Mouse (Mus musculus): ENCODE measurements at regions not wholly inside any gene's neighbourhood (a gene's known extent, or its start where the extent isn't known, plus 50 kb on each side); places are given as distances from the start of the nearest gene placed in this dataset.

DNA sequence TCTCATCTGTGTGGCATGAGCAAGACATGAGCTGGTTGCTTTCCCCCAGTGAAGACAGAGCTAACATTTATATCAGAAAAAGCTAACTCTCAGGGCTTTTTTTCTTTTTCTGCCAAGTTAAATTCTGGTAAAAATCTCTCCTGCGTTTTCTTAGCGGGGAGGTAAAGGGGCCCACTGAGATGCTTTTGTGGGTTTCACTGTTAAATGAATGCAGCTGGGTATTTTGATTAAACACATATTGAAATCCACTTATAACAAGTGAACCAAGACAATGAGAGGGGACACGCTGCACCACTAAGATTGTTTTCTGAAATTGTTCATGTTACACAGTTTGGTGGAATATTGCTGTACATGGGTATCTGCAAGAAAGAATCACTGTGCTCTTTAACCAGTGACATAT is 149.0 kb downstream of the Cmpk2 start:
- Histone ChIP-seq H3K4me1 (ENCODE audit: insufficient read depth) (no peaks in the 10 kb centered on the region), H3K27ac (ENCODE audit: low read depth) (no peak overlapping the region), H3K9me3 (ENCODE audit: low read depth, low read length) (no peaks in the 10 kb centered on the region), H3K27me3 (ENCODE audit: insufficient read depth, low read length) (no peaks in the 10 kb centered on the region), H3K9ac (no peak overlapping the region), H3K4me2 (no peak overlapping the region), H3K4me3 (ENCODE audit: low read depth, low read length) (no peak overlapping the region), H3K36me3 (ENCODE audit: insufficient read depth) (no peaks in the 10 kb centered on the region)
- no peak for ATAC-seq (ENCODE audit: insufficient read depth)
- no peak for DNase-seq
- WGBS: 81% methylated on average over 3 of the region's 3 CpGs
- TF ChIP-seq CTCF (IDR thresholded peaks at IDR 0.05; ENCODE audit: low read depth): no peak

GRCm38 (mm10) chr12:26613086-26613705 is 144.2 kb downstream of the Cmpk2 start:
- H3K9me3 ChIP-seq (ENCODE audit: low read depth, low read length): no peaks in the 10 kb centered on the region
- no peak for TF ChIP-seq CTCF (IDR thresholded peaks at IDR 0.05; ENCODE audit: low read depth)
- H3K4me3 ChIP-seq (ENCODE audit: low read depth, low read length): no peak overlapping the region
- DNase-seq (no peak), ATAC-seq (ENCODE audit: insufficient read depth) (no peak)
- no peaks in the 10 kb centered on the region for H3K27me3 ChIP-seq (ENCODE audit: insufficient read depth, low read length)
- H3K4me2 ChIP-seq: no peak overlapping the region
- WGBS: 64% methylated on average over 11 of the region's 11 CpGs
- no peak overlapping the region for H3K27ac ChIP-seq (ENCODE audit: low read depth)
- H3K9ac ChIP-seq: no peak overlapping the region
- no peaks in the 10 kb centered on the region for H3K36me3 ChIP-seq (ENCODE audit: insufficient read depth)
- no peaks in the 10 kb centered on the region for H3K4me1 ChIP-seq (ENCODE audit: insufficient read depth)

- no peaks in the 10 kb centered on the region for H3K36me3 ChIP-seq (ENCODE audit: insufficient read depth)
- H3K4me3 ChIP-seq (ENCODE audit: low read depth, low read length): no peak overlapping the region
- TF ChIP-seq CTCF (IDR thresholded peaks at IDR 0.05; ENCODE audit: low read depth): no peak
- H3K4me1 ChIP-seq (ENCODE audit: insufficient read depth): no peaks in the 10 kb centered on the region
- DNase-seq (no peak), ATAC-seq (ENCODE audit: insufficient read depth) (no peak)
- no peaks in the 10 kb centered on the region for H3K27me3 ChIP-seq (ENCODE audit: insufficient read depth, low read length)
- no peak overlapping the region for H3K27ac ChIP-seq (ENCODE audit: low read depth)
- H3K9ac ChIP-seq: no peak overlapping the region
- no peaks in the 10 kb centered on the region for H3K9me3 ChIP-seq (ENCODE audit: low read depth, low read length)
- H3K4me2 ChIP-seq: no peak overlapping the region
- WGBS: 80% methylated on average over 3 of the region's 3 CpGs
Measured at GRCm38 (mm10) chr12:26610079-26610478, 141.1 kb downstream of the Cmpk2 start.

DNA sequence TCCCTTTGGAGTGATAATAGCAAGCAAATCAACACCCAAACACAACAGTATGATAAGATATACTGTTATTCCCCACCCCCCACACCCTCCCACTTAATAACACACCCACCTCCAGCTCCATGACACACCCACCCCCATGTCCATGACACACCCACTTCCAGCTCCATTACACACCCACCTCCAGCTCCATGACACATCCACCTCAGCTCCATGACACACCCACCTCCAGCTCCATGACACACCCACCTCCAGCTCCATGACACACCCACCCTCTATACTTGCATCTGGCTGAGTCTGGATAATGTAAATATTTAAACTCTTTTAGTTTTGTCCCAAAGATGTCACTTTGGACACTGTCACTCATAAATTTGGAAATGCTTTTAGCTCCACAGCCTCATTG is 129.5 kb downstream of the Cmpk2 start:
- ATAC-seq (ENCODE audit: insufficient read depth) (no peak), DNase-seq (no peak)

GRCm38 (mm10) chr12:26592125-26592524 is 123.1 kb downstream of the Cmpk2 start:
- ATAC-seq (ENCODE audit: insufficient read depth): no peak
- no peak for DNase-seq
- Histone ChIP-seq H3K9ac (no peak overlapping the region), H3K36me3 (ENCODE audit: insufficient read depth) (no peaks in the 10 kb centered on the region), H3K9me3 (ENCODE audit: low read depth, low read length) (no peaks in the 10 kb centered on the region), H3K4me2 (no peak overlapping the region), H3K4me3 (ENCODE audit: low read depth, low read length) (no peak overlapping the region), H3K4me1 (ENCODE audit: insufficient read depth) (no peaks in the 10 kb centered on the region), H3K27ac (ENCODE audit: low read depth) (no peak overlapping the region), H3K27me3 (ENCODE audit: insufficient read depth, low read length) (no peaks in the 10 kb centered on the region)
- TF ChIP-seq CTCF (IDR thresholded peaks at IDR 0.05; ENCODE audit: low read depth): no peak

More for the DNA sequence above, 129.5 kb downstream of the Cmpk2 start:
- no peak overlapping the region for H3K4me2 ChIP-seq
- no peak for TF ChIP-seq CTCF (IDR thresholded peaks at IDR 0.05; ENCODE audit: low read depth)
- H3K9ac ChIP-seq: no peak overlapping the region
- no peak overlapping the region for H3K27ac ChIP-seq (ENCODE audit: low read depth)
- H3K4me1 ChIP-seq (ENCODE audit: insufficient read depth): no peaks in the 10 kb centered on the region
- H3K27me3 ChIP-seq (ENCODE audit: insufficient read depth, low read length): no peaks in the 10 kb centered on the region
- H3K36me3 ChIP-seq (ENCODE audit: insufficient read depth): no peaks in the 10 kb centered on the region
- no peak overlapping the region for H3K4me3 ChIP-seq (ENCODE audit: low read depth, low read length)
- no peaks in the 10 kb centered on the region for H3K9me3 ChIP-seq (ENCODE audit: low read depth, low read length)

GRCm38 (mm10) chr12:26589091-26589490 is 120.1 kb downstream of the Cmpk2 start:
- no peak for DNase-seq

DNA sequence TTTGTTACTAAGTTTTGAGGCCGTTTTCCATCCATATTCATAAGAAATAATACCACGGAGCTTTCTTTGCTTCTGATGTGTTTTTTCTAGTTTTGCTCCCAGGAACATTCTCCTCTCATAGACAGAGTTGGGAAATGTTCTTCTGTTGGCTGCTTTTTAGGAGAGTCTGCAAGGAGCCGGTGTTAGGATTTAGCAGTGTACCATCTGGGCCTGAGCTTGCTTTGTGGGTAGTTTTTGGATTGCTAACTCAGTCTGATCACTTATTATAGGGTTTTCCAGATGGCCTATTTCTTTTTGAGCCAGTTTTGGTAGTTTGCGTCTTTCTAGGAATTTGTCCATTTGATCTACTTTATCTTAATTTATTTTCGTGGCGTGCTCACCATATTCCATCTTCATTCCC is 108.4 kb downstream of the Cmpk2 start:
- no peak for TF ChIP-seq CTCF (IDR thresholded peaks at IDR 0.05; ENCODE audit: low read depth)
- no peak for ATAC-seq (ENCODE audit: insufficient read depth)
- Histone ChIP-seq H3K4me2 (no peak overlapping the region), H3K27me3 (ENCODE audit: insufficient read depth, low read length) (no peaks in the 10 kb centered on the region), H3K9me3 (ENCODE audit: low read depth, low read length) (no peaks in the 10 kb centered on the region), H3K4me3 (ENCODE audit: low read depth, low read length) (no peak overlapping the region), H3K4me1 (ENCODE audit: insufficient read depth) (no peaks in the 10 kb centered on the region), H3K9ac (no peak overlapping the region), H3K36me3 (ENCODE audit: insufficient read depth) (no peaks in the 10 kb centered on the region), H3K27ac (ENCODE audit: low read depth) (no peak overlapping the region)
- WGBS: 82% methylated on average over 6 of the region's 6 CpGs
- no peak for DNase-seq

More at GRCm38 (mm10) chr12:26589091-26589490, 120.1 kb downstream of the Cmpk2 start:
- H3K4me3 ChIP-seq (ENCODE audit: low read depth, low read length): no peak overlapping the region
- no peaks in the 10 kb centered on the region for H3K9me3 ChIP-seq (ENCODE audit: low read depth, low read length)
- no peaks in the 10 kb centered on the region for H3K36me3 ChIP-seq (ENCODE audit: insufficient read depth)
- H3K4me1 ChIP-seq (ENCODE audit: insufficient read depth): no peaks in the 10 kb centered on the region
- H3K27me3 ChIP-seq (ENCODE audit: insufficient read depth, low read length): no peaks in the 10 kb centered on the region
- H3K27ac ChIP-seq (ENCODE audit: low read depth): no peak overlapping the region
- no peak for TF ChIP-seq CTCF (IDR thresholded peaks at IDR 0.05; ENCODE audit: low read depth)
- no peak overlapping the region for H3K4me2 ChIP-seq
- H3K9ac ChIP-seq: no peak overlapping the region
- ATAC-seq (ENCODE audit: insufficient read depth): no peak

DNA sequence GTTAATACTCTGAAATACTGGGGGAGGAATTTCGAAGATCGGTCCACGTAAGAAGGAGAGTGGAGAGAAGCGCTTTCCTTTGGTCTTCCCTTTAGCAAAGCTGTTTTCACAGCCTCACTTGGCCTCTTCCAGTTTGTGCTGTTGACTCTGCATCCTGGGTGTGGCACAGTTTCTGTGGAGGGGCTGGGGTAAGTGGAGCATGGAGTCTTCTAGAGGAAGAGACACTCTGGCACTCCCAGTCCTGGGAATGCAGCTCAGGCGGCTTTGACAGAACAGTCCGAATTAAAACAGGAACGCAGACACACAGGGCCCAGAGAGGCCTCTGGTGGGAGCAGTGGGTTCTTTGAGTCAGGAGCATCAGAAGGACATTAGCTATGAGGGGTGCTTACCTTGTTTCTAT is 102.6 kb downstream of the Cmpk2 start:
- Histone ChIP-seq H3K4me2 (no peak overlapping the region), H3K27me3 (ENCODE audit: insufficient read depth, low read length) (no peaks in the 10 kb centered on the region), H3K9ac (no peak overlapping the region), H3K9me3 (ENCODE audit: low read depth, low read length) (no peaks in the 10 kb centered on the region), H3K36me3 (ENCODE audit: insufficient read depth) (no peaks in the 10 kb centered on the region), H3K4me1 (ENCODE audit: insufficient read depth) (no peaks in the 10 kb centered on the region), H3K4me3 (ENCODE audit: low read depth, low read length) (no peak overlapping the region), H3K27ac (ENCODE audit: low read depth) (no peak overlapping the region)
- ATAC-seq (ENCODE audit: insufficient read depth) (no peak), DNase-seq (no peak)
- 74% methylated on average over 7 of the region's 7 CpGs for WGBS
- TF ChIP-seq CTCF (IDR thresholded peaks at IDR 0.05; ENCODE audit: low read depth): no peak

Measured in lung, embryonic 14.5 days (tissue).